ENCODE assay signal across 19 mouse cellular contexts in genomic region chr5:38888646-38889045, GRCm38 (mm10). TPM values are rescaled to one million over a fixed set of nuclear protein-coding genes. Genes with fewer than 3 reads are reported as not detected.
"Had no signal": no experiment of that assay in that cellular context is flagged by ENCODE, and none has a peak within 500 bp of the region (broad histone marks: within the 10 kb centered on the region; RNA-seq: fewer than 3 reads in every experiment).

No protein-coding gene starts in this region.

- DNase-seq: liver, postnatal 0 days; lung, adult 2 months; lung, postnatal 14 days; lung, postnatal 36 days; thymus, adult 2 months; thymus, postnatal 25 days; thymus, postnatal 4 days had no signal

- ATAC-seq: liver, postnatal 0 days; lung, postnatal 0 days; midbrain, embryonic 13.5 days; midbrain, embryonic 15.5 days had no signal

- H3K4me2 ChIP-seq: lung, embryonic 15.5 days; midbrain, embryonic 11.5 days; midbrain, embryonic 13.5 days; midbrain, embryonic 15.5 days; neural tube, embryonic 12.5 days; stomach, embryonic 15.5 days had no signal

- H3K27me3 ChIP-seq: lung, embryonic 15.5 days; megakaryocyte, embryonic 14.5 days; midbrain, embryonic 13.5 days; midbrain, embryonic 15.5 days; neural tube, embryonic 12.5 days; stomach, embryonic 15.5 days had no signal

- H3K4me3 ChIP-seq: lung, embryonic 15.5 days; megakaryocyte, embryonic 14.5 days; midbrain, embryonic 13.5 days; midbrain, embryonic 15.5 days; neural tube, embryonic 12.5 days; stomach, embryonic 15.5 days had no signal

- H3K9ac ChIP-seq: liver, postnatal 0 days; lung, embryonic 15.5 days; midbrain, embryonic 13.5 days; midbrain, embryonic 15.5 days; neural tube, embryonic 12.5 days; stomach, embryonic 15.5 days had no signal

- H3K4me1 ChIP-seq: lung, embryonic 15.5 days; midbrain, embryonic 13.5 days; midbrain, embryonic 15.5 days; neural tube, embryonic 12.5 days; stomach, embryonic 15.5 days had no signal

- H3K36me3 ChIP-seq: lung, embryonic 15.5 days; midbrain, embryonic 13.5 days; midbrain, embryonic 15.5 days; neural tube, embryonic 12.5 days; stomach, embryonic 15.5 days had no signal

- H3K27ac ChIP-seq: lung, embryonic 15.5 days; macrophage; midbrain, embryonic 13.5 days; midbrain, embryonic 15.5 days; neural tube, embryonic 12.5 days; stomach, embryonic 15.5 days; stomach, postnatal 0 days had no signal

- H3K9me3 ChIP-seq: lung, embryonic 15.5 days; midbrain, embryonic 13.5 days; midbrain, embryonic 15.5 days; neural tube, embryonic 12.5 days; stomach, embryonic 15.5 days had no signal

RNA-seq across cellular contexts. Expression of gene Clnk, which starts 12.0 kb away (rescaled TPM):
- total RNA-seq: midbrain, postnatal 0 days; neutrophil, adult 5-6 weeks had no signal
- polyA plus RNA-seq: lung, postnatal 0 days; macrophage; neural tube, embryonic 12.5 days had no signal
